Mouse (Mus musculus): ENCODE data around the gene Cnih2. TPM values are rescaled to one million over a fixed set of nuclear protein-coding genes. Genes with fewer than 3 reads are reported as not detected.

Gene Cnih2
- polyA plus RNA-seq, 1 experiment from 2014 or later: 33.8 TPM

- H3K36me3 ChIP-seq (ENCODE audit: control insufficient read depth, insufficient read depth, low read length): no peaks in the 10 kb centered on the region; the same call in 1 of the 2 replicates
- H3K4me3 ChIP-seq (ENCODE audit: low read depth, low read length): peak overlapping the region; percentile 57
- no peak for ATAC-seq (ENCODE audit: insufficient number of reproducible peaks, low FRiP score, low TSS enrichment, low read depth)
- no peak for DNase-seq (ENCODE audit: low spot score)
- 0 out of 2 replicates have a peak, but pooled peaks cover 2% of the 10 kb centered on the region for H3K27me3 ChIP-seq (ENCODE audit: control insufficient read depth, insufficient read depth, low read length)
- 38% methylated on average over 21 of the region's 21 CpGs for WGBS
- peak overlapping the region; percentile 77 for H3K9ac ChIP-seq (ENCODE audit: low read length)
- peaks cover 47% of the 10 kb centered on the region for H3K4me1 ChIP-seq (ENCODE audit: control insufficient read depth, insufficient read depth, low read length)
- H3K4me2 ChIP-seq (ENCODE audit: low read depth, severe bottlenecking): peak overlapping the region; percentile 99
- no peaks in the 10 kb centered on the region for H3K9me3 ChIP-seq (ENCODE audit: control insufficient read depth, low read length)
- no peak overlapping the region; the same call in 1 of the 2 replicates for H3K27ac ChIP-seq (replicated peaks; ENCODE audit: low read depth, low read length)
These were observed 29.6 kb downstream of the Cnih2 start for GRCm38 (mm10) chr19:5068570-5069234.

GRCm38 (mm10) chr19:5067867-5068569 lies 30.3 kb downstream of the Cnih2 start, which contains the start of gene Cd248:
TSS of gene Cd248 (plus strand) at chr19:5068078.
- ATAC-seq (ENCODE audit: insufficient number of reproducible peaks, low FRiP score, low TSS enrichment, low read depth): no peak
- 1% methylated on average over 51 of the region's 56 CpGs for WGBS
- H3K27me3 ChIP-seq (ENCODE audit: control insufficient read depth, insufficient read depth, low read length): 0 out of 2 replicates have a peak, but pooled peaks cover 2% of the 10 kb centered on the region

GRCm38 (mm10) chr19:5067040-5067799 lies 31.1 kb downstream of the Cnih2 start:
- H3K4me1 ChIP-seq (ENCODE audit: control insufficient read depth, insufficient read depth, low read length): peaks cover 53% of the 10 kb centered on the region
- H3K4me3 ChIP-seq (ENCODE audit: low read depth, low read length): peak overlapping the region; percentile 57
- H3K4me2 ChIP-seq (ENCODE audit: low read depth, severe bottlenecking): peak overlapping the region; percentile 99
- DNase-seq (ENCODE audit: low spot score): peak; percentile 47
- no peaks in the 10 kb centered on the region; the same call in 1 of the 2 replicates for H3K36me3 ChIP-seq (ENCODE audit: control insufficient read depth, insufficient read depth, low read length)
- 6% methylated on average over 15 of the region's 15 CpGs for WGBS
- H3K9ac ChIP-seq (ENCODE audit: low read length): peak overlapping the region; percentile 77
- H3K27me3 ChIP-seq (ENCODE audit: control insufficient read depth, insufficient read depth, low read length): 0 out of 2 replicates have a peak, but pooled peaks cover 2% of the 10 kb centered on the region
- H3K9me3 ChIP-seq (ENCODE audit: control insufficient read depth, low read length): no peaks in the 10 kb centered on the region
- ATAC-seq (ENCODE audit: insufficient number of reproducible peaks, low FRiP score, low TSS enrichment, low read depth): no peak
- H3K27ac ChIP-seq (replicated peaks; ENCODE audit: low read depth, low read length): peak overlapping the region; percentile 87

More at GRCm38 (mm10) chr19:5067867-5068569, 30.3 kb downstream of the Cnih2 start, which contains the start of gene Cd248:
- Histone ChIP-seq H3K4me1 (ENCODE audit: control insufficient read depth, insufficient read depth, low read length) (peaks cover 47% of the 10 kb centered on the region), H3K9me3 (ENCODE audit: control insufficient read depth, low read length) (no peaks in the 10 kb centered on the region), H3K4me3 (ENCODE audit: low read depth, low read length) (peak within 1 kb of the TSS; percentile 57), H3K4me2 (ENCODE audit: low read depth, severe bottlenecking) (peak within 1 kb of the TSS; percentile 99), H3K27ac (replicated peaks; ENCODE audit: low read depth, low read length) (peak within 1 kb of the TSS; percentile 87), H3K36me3 (ENCODE audit: control insufficient read depth, insufficient read depth, low read length) (no peaks in the 10 kb centered on the region; the same call in 1 of the 2 replicates), H3K9ac (ENCODE audit: low read length) (peak within 1 kb of the TSS; percentile 77)
- peak; percentile 79 for DNase-seq (ENCODE audit: low spot score)

GRCm38 (mm10) chr19:5065104-5065503 lies 33.2 kb downstream of the Cnih2 start:
- Histone ChIP-seq H3K27ac (replicated peaks; ENCODE audit: low read depth, low read length) (no peak overlapping the region), H3K9me3 (ENCODE audit: control insufficient read depth, low read length) (no peaks in the 10 kb centered on the region), H3K9ac (ENCODE audit: low read length) (no peak overlapping the region), H3K4me2 (ENCODE audit: low read depth, severe bottlenecking) (no peak overlapping the region), H3K4me1 (ENCODE audit: control insufficient read depth, insufficient read depth, low read length) (peaks cover 49% of the 10 kb centered on the region), H3K4me3 (ENCODE audit: low read depth, low read length) (no peak overlapping the region), H3K36me3 (ENCODE audit: control insufficient read depth, insufficient read depth, low read length) (no peaks in the 10 kb centered on the region), H3K27me3 (ENCODE audit: control insufficient read depth, insufficient read depth, low read length) (0 out of 2 replicates have a peak, but pooled peaks cover 2% of the 10 kb centered on the region)
- ATAC-seq (ENCODE audit: insufficient number of reproducible peaks, low FRiP score, low TSS enrichment, low read depth): no peak
- WGBS: 70% methylated on average over 7 of the region's 7 CpGs
- DNase-seq (ENCODE audit: low spot score): no peak

- ATAC-seq (ENCODE audit: insufficient number of reproducible peaks, low FRiP score, low TSS enrichment, low read depth) (no peak), DNase-seq (ENCODE audit: low spot score) (no peak)
- Histone ChIP-seq H3K27me3 (ENCODE audit: control insufficient read depth, insufficient read depth, low read length) (no peaks in the 10 kb centered on the region), H3K9me3 (ENCODE audit: control insufficient read depth, low read length) (no peaks in the 10 kb centered on the region), H3K4me3 (ENCODE audit: low read depth, low read length) (no peak overlapping the region), H3K4me2 (ENCODE audit: low read depth, severe bottlenecking) (no peak overlapping the region), H3K4me1 (ENCODE audit: control insufficient read depth, insufficient read depth, low read length) (peaks cover 46% of the 10 kb centered on the region), H3K9ac (ENCODE audit: low read length) (no peak overlapping the region), H3K27ac (replicated peaks; ENCODE audit: low read depth, low read length) (no peak overlapping the region), H3K36me3 (ENCODE audit: control insufficient read depth, insufficient read depth, low read length) (no peaks in the 10 kb centered on the region)
- 31% methylated on average over 6 of the region's 6 CpGs for WGBS
These were observed 35.9 kb downstream of the Cnih2 start for GRCm38 (mm10) chr19:5062446-5062845.

GRCm38 (mm10) chr19:5062041-5062440 lies 36.3 kb downstream of the Cnih2 start:
- DNase-seq (ENCODE audit: low spot score) (no peak), ATAC-seq (ENCODE audit: insufficient number of reproducible peaks, low FRiP score, low TSS enrichment, low read depth) (no peak)
- Histone ChIP-seq H3K9ac (ENCODE audit: low read length) (no peak overlapping the region), H3K4me3 (ENCODE audit: low read depth, low read length) (no peak overlapping the region), H3K27me3 (ENCODE audit: control insufficient read depth, insufficient read depth, low read length) (no peaks in the 10 kb centered on the region), H3K4me2 (ENCODE audit: low read depth, severe bottlenecking) (no peak overlapping the region), H3K27ac (replicated peaks; ENCODE audit: low read depth, low read length) (no peak overlapping the region), H3K36me3 (ENCODE audit: control insufficient read depth, insufficient read depth, low read length) (no peaks in the 10 kb centered on the region), H3K9me3 (ENCODE audit: control insufficient read depth, low read length) (no peaks in the 10 kb centered on the region), H3K4me1 (ENCODE audit: control insufficient read depth, insufficient read depth, low read length) (peaks cover 42% of the 10 kb centered on the region)
- WGBS: 84% methylated on average over 5 of the region's 5 CpGs

GRCm38 (mm10) chr19:5060365-5061330 lies 37.7 kb downstream of the Cnih2 start:
- WGBS: 29% methylated on average over 5 of the region's 5 CpGs
- ATAC-seq (ENCODE audit: insufficient number of reproducible peaks, low FRiP score, low TSS enrichment, low read depth): peak; percentile 48

More at GRCm38 (mm10) chr19:5060365-5061330, 37.7 kb downstream of the Cnih2 start:
- DNase-seq (ENCODE audit: low spot score): peak; percentile 69
- H3K9me3 ChIP-seq (ENCODE audit: control insufficient read depth, low read length): no peaks in the 10 kb centered on the region
- H3K36me3 ChIP-seq (ENCODE audit: control insufficient read depth, insufficient read depth, low read length): no peaks in the 10 kb centered on the region
- H3K4me1 ChIP-seq (ENCODE audit: control insufficient read depth, insufficient read depth, low read length): peaks cover 47% of the 10 kb centered on the region
- H3K27me3 ChIP-seq (ENCODE audit: control insufficient read depth, insufficient read depth, low read length): no peaks in the 10 kb centered on the region
- H3K4me2 ChIP-seq (ENCODE audit: low read depth, severe bottlenecking): no peak overlapping the region
- no peak overlapping the region for H3K9ac ChIP-seq (ENCODE audit: low read length)
- peak overlapping the region; percentile 18; the same call in 1 of the 2 replicates for H3K27ac ChIP-seq (replicated peaks; ENCODE audit: low read depth, low read length)
- H3K4me3 ChIP-seq (ENCODE audit: low read depth, low read length): no peak overlapping the region

Data from limb, embryonic 11.5 days (tissue).